Mouse (Mus musculus): ENCODE results near the gene Sgms1. TPM values are rescaled to one million over a fixed set of nuclear protein-coding genes. Genes with fewer than 3 reads are reported as not detected.

The Sgms1 gene
- total and polyA plus RNA-seq, 3 experiments: 27.0 to 62.1 (median 60.5) TPM

- Histone ChIP-seq H3K4me3 (no peak overlapping the region), H3K36me3 (ENCODE audit: control insufficient read depth, insufficient read depth, low read length) (no peaks in the 10 kb centered on the region), H3K27me3 (ENCODE audit: control insufficient read depth, insufficient read depth, low read length) (no peaks in the 10 kb centered on the region), H3K79me2 (replicated peaks; ENCODE audit: control insufficient read depth, insufficient read depth, low read length) (no peaks in the 10 kb centered on the region), H3K4me1 (ENCODE audit: control insufficient read depth, insufficient read depth, low read length) (no peaks in the 10 kb centered on the region), H3K9ac (ENCODE audit: low read depth, low read length) (no peak overlapping the region), H3K27ac (no peak overlapping the region)
- WGBS: 50% methylated on average over 8 of the region's 8 CpGs
- no peak for TF ChIP-seq EP300 (IDR thresholded peaks at IDR 0.05; ENCODE audit: insufficient read depth, low read depth, low read length)
- no peak for TF ChIP-seq CTCF (IDR thresholded peaks at IDR 0.05)
- TF ChIP-seq POLR2A (IDR thresholded peaks at IDR 0.05; ENCODE audit: insufficient read depth, low read depth, low read length): no peak
- intact Hi-C loops (cut with DNase I): no loop called here
- DNase-seq: no peak
Measured at GRCm38 (mm10) chr19:32409603-32410360, 20.3 kb upstream of the Sgms1 start.

GRCm38 (mm10) chr19:32406717-32407116 lies 17.2 kb upstream of the Sgms1 start:
- TF ChIP-seq EP300 (IDR thresholded peaks at IDR 0.05; ENCODE audit: insufficient read depth, low read depth, low read length) (no peak), POLR2A (IDR thresholded peaks at IDR 0.05; ENCODE audit: insufficient read depth, low read depth, low read length) (no peak), CTCF (IDR thresholded peaks at IDR 0.05) (no peak)
- Histone ChIP-seq H3K4me1 (ENCODE audit: control insufficient read depth, insufficient read depth, low read length) (no peaks in the 10 kb centered on the region), H3K27ac (no peak overlapping the region), H3K79me2 (replicated peaks; ENCODE audit: control insufficient read depth, insufficient read depth, low read length) (no peaks in the 10 kb centered on the region), H3K27me3 (ENCODE audit: control insufficient read depth, insufficient read depth, low read length) (no peaks in the 10 kb centered on the region), H3K36me3 (ENCODE audit: control insufficient read depth, insufficient read depth, low read length) (no peaks in the 10 kb centered on the region), H3K4me3 (no peak overlapping the region), H3K9ac (ENCODE audit: low read depth, low read length) (no peak overlapping the region)
- 59% methylated on average over 7 of the region's 7 CpGs for WGBS
- no peak for DNase-seq
- intact Hi-C loops (cut with DNase I): no loop called here

GRCm38 (mm10) chr19:32404386-32404785 lies 14.9 kb upstream of the Sgms1 start:
- H3K27me3 ChIP-seq (ENCODE audit: control insufficient read depth, insufficient read depth, low read length): no peaks in the 10 kb centered on the region
- TF ChIP-seq CTCF (IDR thresholded peaks at IDR 0.05) (no peak), EP300 (IDR thresholded peaks at IDR 0.05; ENCODE audit: insufficient read depth, low read depth, low read length) (no peak), POLR2A (IDR thresholded peaks at IDR 0.05; ENCODE audit: insufficient read depth, low read depth, low read length) (no peak)
- H3K9ac ChIP-seq (ENCODE audit: low read depth, low read length): no peak overlapping the region
- H3K4me3 ChIP-seq: no peak overlapping the region
- H3K27ac ChIP-seq: no peak overlapping the region
- H3K79me2 ChIP-seq (replicated peaks; ENCODE audit: control insufficient read depth, insufficient read depth, low read length): no peaks in the 10 kb centered on the region
- no peaks in the 10 kb centered on the region for H3K4me1 ChIP-seq (ENCODE audit: control insufficient read depth, insufficient read depth, low read length)
- intact Hi-C loops (cut with DNase I): no loop called here
- H3K36me3 ChIP-seq (ENCODE audit: control insufficient read depth, insufficient read depth, low read length): no peaks in the 10 kb centered on the region
- no peak for DNase-seq
- 60% methylated on average over 4 of the region's 5 CpGs for WGBS

GRCm38 (mm10) chr19:32403834-32404233 lies 14.3 kb upstream of the Sgms1 start:
- no peak overlapping the region for H3K9ac ChIP-seq (ENCODE audit: low read depth, low read length)
- no peaks in the 10 kb centered on the region for H3K36me3 ChIP-seq (ENCODE audit: control insufficient read depth, insufficient read depth, low read length)
- 86% methylated on average over 5 of the region's 5 CpGs for WGBS
- H3K27ac ChIP-seq: no peak overlapping the region
- H3K4me3 ChIP-seq: no peak overlapping the region
- H3K4me1 ChIP-seq (ENCODE audit: control insufficient read depth, insufficient read depth, low read length): no peaks in the 10 kb centered on the region
- intact Hi-C loops (cut with DNase I): no loop called here
- no peak for DNase-seq
- H3K79me2 ChIP-seq (replicated peaks; ENCODE audit: control insufficient read depth, insufficient read depth, low read length): no peaks in the 10 kb centered on the region
- H3K27me3 ChIP-seq (ENCODE audit: control insufficient read depth, insufficient read depth, low read length): no peaks in the 10 kb centered on the region
- TF ChIP-seq EP300 (IDR thresholded peaks at IDR 0.05; ENCODE audit: insufficient read depth, low read depth, low read length): no peak

GRCm38 (mm10) chr19:32398491-32398890 lies 9.0 kb upstream of the Sgms1 start:
- WGBS: 84% methylated on average over 5 of the region's 5 CpGs

GRCm38 (mm10) chr19:32396303-32396702 lies 6.8 kb upstream of the Sgms1 start:
- H3K27ac ChIP-seq: no peak overlapping the region
- intact Hi-C loops (cut with DNase I): loop anchor here (5.0 kb wide), 1 partner anchor 996 kb away; the partner anchor contains the start of gene Rnls
- H3K4me3 ChIP-seq: no peak overlapping the region
- WGBS: 74% methylated on average over 6 of the region's 6 CpGs
- H3K9ac ChIP-seq (ENCODE audit: low read depth, low read length): no peak overlapping the region
- TF ChIP-seq CTCF (IDR thresholded peaks at IDR 0.05) (no peak), POLR2A (IDR thresholded peaks at IDR 0.05; ENCODE audit: insufficient read depth, low read depth, low read length) (no peak), EP300 (IDR thresholded peaks at IDR 0.05; ENCODE audit: insufficient read depth, low read depth, low read length) (no peak)
- no peaks in the 10 kb centered on the region; the same call in 1 of the 2 replicates for H3K27me3 ChIP-seq (ENCODE audit: control insufficient read depth, insufficient read depth, low read length)
- no peaks in the 10 kb centered on the region for H3K79me2 ChIP-seq (replicated peaks; ENCODE audit: control insufficient read depth, insufficient read depth, low read length)
- DNase-seq: no peak
- no peaks in the 10 kb centered on the region for H3K36me3 ChIP-seq (ENCODE audit: control insufficient read depth, insufficient read depth, low read length)
- no peaks in the 10 kb centered on the region for H3K4me1 ChIP-seq (ENCODE audit: control insufficient read depth, insufficient read depth, low read length)

More at GRCm38 (mm10) chr19:32398491-32398890, 9.0 kb upstream of the Sgms1 start:
- Histone ChIP-seq H3K36me3 (ENCODE audit: control insufficient read depth, insufficient read depth, low read length) (no peaks in the 10 kb centered on the region), H3K9ac (ENCODE audit: low read depth, low read length) (no peak overlapping the region), H3K27ac (no peak overlapping the region), H3K79me2 (replicated peaks; ENCODE audit: control insufficient read depth, insufficient read depth, low read length) (no peaks in the 10 kb centered on the region), H3K27me3 (ENCODE audit: control insufficient read depth, insufficient read depth, low read length) (no peaks in the 10 kb centered on the region; the same call in 1 of the 2 replicates), H3K4me1 (ENCODE audit: control insufficient read depth, insufficient read depth, low read length) (no peaks in the 10 kb centered on the region), H3K4me3 (no peak overlapping the region)
- TF ChIP-seq CTCF (IDR thresholded peaks at IDR 0.05) (no peak), EP300 (IDR thresholded peaks at IDR 0.05; ENCODE audit: insufficient read depth, low read depth, low read length) (no peak), POLR2A (IDR thresholded peaks at IDR 0.05; ENCODE audit: insufficient read depth, low read depth, low read length) (no peak)
- no peak for DNase-seq
- intact Hi-C loops (cut with DNase I): loop anchor here (5.0 kb wide), 1 partner anchor 994 kb away; the partner anchor contains the start of gene Rnls

All from heart, adult 2 months (tissue).